ENCODE assay signal across 36 mouse cellular contexts in the genomic region with DNA sequence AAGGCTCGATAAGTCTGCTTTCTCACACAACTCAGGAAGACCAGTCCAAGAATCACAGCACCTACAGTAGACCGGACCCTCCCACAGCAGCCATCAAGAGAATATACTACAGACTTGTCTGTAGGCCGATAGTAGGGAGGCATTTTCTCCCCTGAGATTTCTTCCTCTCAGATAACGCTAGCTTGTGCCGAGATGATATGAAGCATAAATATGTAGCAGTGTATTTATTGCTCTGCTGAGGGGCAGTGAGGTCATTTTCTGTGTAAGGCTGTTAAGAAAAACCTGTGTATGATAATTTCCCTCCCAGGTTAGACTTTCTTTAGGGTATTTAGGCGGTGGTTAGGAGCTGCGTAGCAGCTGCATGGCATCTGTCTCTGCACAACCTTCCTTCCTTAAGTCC. TPM values are rescaled to one million over a fixed set of nuclear protein-coding genes. Genes with fewer than 3 reads are reported as not detected.
"Had no signal": no experiment of that assay in that cellular context is flagged by ENCODE, and none has a peak within 500 bp of the region (broad histone marks: within the 10 kb centered on the region; RNA-seq: fewer than 3 reads in every experiment).

No protein-coding gene starts in this region.

- H3K4me2 ChIP-seq: heart, embryonic 12.5 days; hindbrain, embryonic 13.5 days; hindbrain, embryonic 15.5 days; kidney, embryonic 15.5 days; limb, embryonic 12.5 days; liver, embryonic 11.5 days; liver, embryonic 13.5 days had no signal

- ATAC-seq: hindbrain, postnatal 0 days had no signal

- DNase-seq: gastrocnemius, adult 2 months; gastrocnemius, postnatal 10 days; gastrocnemius, postnatal 25 days; heart, adult 18-20 months; heart, postnatal 10 days; kidney, adult 11 months; kidney, adult 2 months; kidney, adult 9 months; kidney, postnatal 14 days; kidney, postnatal 36 days; layer of hippocampus, adult 9-11 months; layer of hippocampus, postnatal 36 days; left cerebral cortex, postnatal 4 days; liver; liver, embryonic 13.5 days had no signal

- H3K36me3 ChIP-seq: heart, embryonic 10.5 days; heart, embryonic 12.5 days; hindbrain, embryonic 13.5 days; hindbrain, embryonic 15.5 days; kidney, embryonic 15.5 days; limb, embryonic 12.5 days; liver, embryonic 13.5 days had no signal

- H3K27me3 ChIP-seq: heart, embryonic 12.5 days; hindbrain, embryonic 13.5 days; hindbrain, embryonic 15.5 days; kidney, embryonic 15.5 days; limb, embryonic 12.5 days; liver, embryonic 13.5 days had no signal

- H3K27ac ChIP-seq: gastrocnemius, adult 2 months; heart, embryonic 10.5 days; hindbrain, embryonic 13.5 days; hindbrain, embryonic 15.5 days; hindbrain, postnatal 0 days; kidney, embryonic 15.5 days; kidney, postnatal 0 days; limb, embryonic 12.5 days; liver, embryonic 13.5 days had no signal

- H3K4me1 ChIP-seq: heart, embryonic 10.5 days; heart, embryonic 12.5 days; hindbrain, embryonic 13.5 days; hindbrain, embryonic 15.5 days; kidney, embryonic 15.5 days; liver, embryonic 13.5 days had no signal

- H3K9me3 ChIP-seq: heart, embryonic 10.5 days; heart, embryonic 12.5 days; hindbrain, embryonic 13.5 days; hindbrain, embryonic 15.5 days; kidney, embryonic 15.5 days; limb, embryonic 12.5 days; liver, embryonic 13.5 days had no signal

- H3K9ac ChIP-seq: heart, embryonic 12.5 days; hindbrain, embryonic 13.5 days; hindbrain, embryonic 15.5 days; kidney, embryonic 15.5 days; limb, embryonic 12.5 days; liver, embryonic 13.5 days had no signal

- H3K4me3 ChIP-seq: gastrocnemius, adult 2 months; heart, embryonic 10.5 days; heart, embryonic 12.5 days; hindbrain, embryonic 13.5 days; hindbrain, embryonic 15.5 days; kidney, embryonic 15.5 days; limb, embryonic 12.5 days; liver, embryonic 13.5 days had no signal

RNA-seq across cellular contexts. Expression of gene Slc15a5, which starts 23.2 kb away (rescaled TPM):
- total RNA-seq: gastrocnemius, postnatal 10 days; gastrocnemius, postnatal 4 days; granulocyte monocyte progenitor cell, adult 5-6 weeks; heart, adult 8-10 months; heart, postnatal 10 days; heart, postnatal 25 days; hematopoietic stem cell, adult 5-6 weeks; hindbrain, postnatal 0 days; layer of hippocampus, adult 18-20 months; layer of hippocampus, adult 8-10 months; layer of hippocampus, postnatal 36 days; left cerebral cortex, adult 18-20 months; left cerebral cortex, postnatal 10 days; left cerebral cortex, postnatal 4 days had no signal
- polyA plus RNA-seq: heart, embryonic 10.5 days; heart, embryonic 12.5 days; heart, embryonic 16.5 days; hindbrain, embryonic 11.5 days; hindbrain, embryonic 15.5 days; kidney, adult 2 months; kidney, embryonic 15.5 days; large intestine, adult 2 months; limb, embryonic 12.5 days; liver, embryonic 11.5 days; liver, embryonic 13.5 days had no signal
